Mouse (Mus musculus) naive thymus-derived CD4-positive, alpha-beta T cell, adult 2 months (primary cell): Measurements from ENCODE around the gene Nme7.

Source experiments
- DNase-seq: peaks from one replicate; pipeline ENCODE4 v3.0.0-alpha.2; 2011; ENCODE audit warnings: low read depth

Nme7 gene

DNA sequence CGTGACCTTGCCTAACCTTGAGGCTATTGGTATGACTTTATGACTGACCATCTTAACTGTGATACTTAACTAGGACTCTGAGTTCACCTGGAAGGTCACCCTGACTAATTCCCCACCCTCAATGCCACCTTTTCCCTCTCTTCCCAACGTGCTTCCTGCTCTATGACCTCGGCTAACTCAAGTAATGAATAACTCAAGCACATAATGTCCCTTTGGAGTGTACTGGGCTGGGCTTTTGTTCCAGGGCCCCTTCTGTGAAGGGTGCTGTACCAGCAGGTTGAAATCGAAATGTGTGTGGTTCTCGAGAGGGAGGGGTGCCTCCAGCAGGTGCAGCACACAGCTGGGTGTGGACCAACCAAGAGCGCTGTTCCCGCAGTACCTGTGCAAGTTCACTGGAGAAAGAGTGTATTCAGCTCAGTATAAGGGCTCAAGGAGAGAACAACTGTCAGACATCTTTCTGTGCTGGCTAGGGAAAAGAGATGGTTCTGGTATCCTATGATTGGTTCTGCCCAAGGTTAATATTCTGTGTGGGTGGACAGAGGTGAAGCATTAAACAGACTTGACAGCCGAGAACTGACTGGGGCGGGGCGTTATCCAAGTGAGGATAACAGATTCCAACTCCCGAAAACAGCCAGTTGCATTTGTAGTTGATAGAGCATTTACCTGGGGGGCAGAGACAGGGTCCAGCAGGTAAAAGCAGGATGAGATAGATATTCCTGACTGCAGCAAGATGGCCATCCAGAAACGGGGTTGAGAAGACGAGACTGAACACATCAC lies 157.2 kb downstream of the Nme7 start:
- no peak for DNase-seq

DNA sequence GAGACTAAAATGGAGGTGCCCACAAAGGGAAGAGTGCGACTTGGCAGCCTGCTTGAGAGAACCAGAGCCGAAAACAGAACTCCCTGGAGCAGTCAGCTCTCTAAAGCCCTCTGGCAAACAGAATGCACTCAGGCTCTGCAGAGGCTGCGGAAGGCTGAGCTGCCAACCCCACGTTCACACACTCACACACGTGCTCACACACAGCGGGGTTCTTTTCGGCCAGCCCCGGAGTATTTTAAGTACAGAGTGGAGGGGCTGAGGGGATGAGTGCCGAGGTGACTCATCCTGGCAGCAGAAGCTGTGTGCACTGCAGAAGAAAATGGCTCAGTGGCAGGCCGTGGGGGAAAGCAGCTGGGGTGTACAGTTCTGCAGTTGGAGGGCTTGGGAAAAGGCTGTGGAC lies 157.8 kb downstream of the Nme7 start:
- no peak for DNase-seq

DNA sequence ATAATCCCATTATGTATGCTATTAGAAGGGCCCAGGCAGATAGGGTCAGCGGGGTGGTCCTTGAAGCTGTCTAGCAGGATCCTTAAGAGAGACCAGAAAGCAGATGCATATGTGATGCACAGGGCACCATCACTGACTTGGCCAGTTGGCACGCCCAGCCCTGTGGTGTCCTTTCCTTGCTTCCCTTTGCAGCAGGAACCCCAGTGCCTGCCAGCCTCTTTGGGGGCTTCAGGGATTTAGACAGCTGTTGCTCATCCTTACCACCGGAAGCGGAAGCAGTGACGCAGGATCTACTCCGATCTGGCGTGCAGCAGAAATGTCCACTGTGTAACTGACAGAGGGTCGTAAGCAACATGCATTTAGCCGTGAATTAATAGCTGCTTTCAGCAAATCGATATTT lies 163.5 kb downstream of the Nme7 start:
- no peak for DNase-seq

DNA sequence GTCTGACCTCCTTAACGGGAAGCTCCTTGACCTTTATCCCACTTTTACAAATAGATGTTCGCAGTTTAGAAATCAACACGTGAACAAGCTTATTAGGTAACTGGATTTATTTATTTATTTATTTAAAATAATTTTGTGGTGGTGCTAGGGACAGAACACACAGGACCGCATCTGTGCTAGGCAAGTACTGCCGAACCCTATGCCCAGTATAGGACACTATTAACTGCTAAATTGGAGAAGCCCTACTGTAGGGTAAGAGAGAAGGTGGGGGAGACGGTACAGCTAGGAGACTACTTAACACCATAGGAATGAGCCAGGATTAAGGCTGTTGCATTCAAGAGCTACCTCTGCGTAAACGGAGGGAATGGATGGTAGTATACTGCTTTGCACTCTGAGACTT lies 164.4 kb downstream of the Nme7 start:
- no peak for DNase-seq

DNA sequence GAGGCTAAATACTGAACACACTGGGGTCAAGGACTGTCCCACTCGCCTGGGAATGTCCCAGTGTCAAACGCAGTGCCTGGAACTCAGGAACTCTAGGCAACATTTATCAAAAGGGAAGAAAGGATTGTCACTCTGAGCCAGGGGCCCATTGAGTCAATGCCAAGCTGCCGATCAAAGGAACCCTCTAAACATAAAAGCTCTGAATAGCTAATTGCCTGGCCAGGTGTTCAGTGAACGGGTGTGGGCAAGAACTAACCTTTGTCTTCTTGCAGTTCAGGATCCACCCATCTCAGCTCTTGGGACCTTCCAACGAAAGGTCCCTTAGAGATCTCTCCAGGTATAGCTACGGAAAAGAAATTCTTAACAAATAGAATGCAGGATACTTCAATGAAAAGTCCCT lies 167.1 kb downstream of the Nme7 start:
- DNase-seq = no peak

DNA sequence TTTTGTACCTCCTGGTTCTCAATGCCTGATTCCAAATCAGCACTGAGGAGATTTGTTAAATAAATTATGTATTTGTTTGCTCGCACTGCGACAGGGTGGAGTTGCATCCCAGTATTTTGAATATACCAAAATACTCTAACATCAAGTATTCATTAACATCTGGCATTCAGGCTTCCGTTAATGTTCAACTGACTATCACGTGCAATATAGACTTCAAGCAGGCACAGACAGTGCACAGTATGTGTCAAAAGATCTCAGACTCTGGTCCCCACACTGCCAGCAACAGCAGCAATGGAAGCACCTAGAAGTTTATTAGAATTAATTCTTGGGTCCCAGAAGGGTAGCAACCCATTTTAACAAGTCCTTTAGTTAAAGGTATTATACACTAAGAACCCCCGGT lies 167.7 kb downstream of the Nme7 start:
- no peak for DNase-seq

DNA sequence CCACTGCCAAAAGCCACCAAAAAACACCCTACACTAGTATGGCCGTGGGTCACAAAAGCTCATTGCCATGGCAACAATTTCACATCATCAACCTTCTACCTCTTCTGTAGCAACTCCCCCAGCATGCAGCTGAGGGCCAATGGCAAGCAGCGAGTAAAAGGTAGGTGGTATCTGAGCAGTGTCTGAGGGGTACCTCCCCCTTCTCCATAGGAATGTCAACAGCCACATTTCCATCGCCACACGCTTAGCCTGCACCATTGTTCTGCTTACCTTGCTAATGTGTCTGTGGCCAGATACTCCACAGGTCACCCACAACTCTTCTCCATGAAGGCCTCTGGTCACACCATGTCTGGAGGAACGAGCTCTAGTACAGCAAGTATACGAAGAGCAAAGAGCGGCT lies 169.5 kb downstream of the Nme7 start:
- no peak for DNase-seq

DNA sequence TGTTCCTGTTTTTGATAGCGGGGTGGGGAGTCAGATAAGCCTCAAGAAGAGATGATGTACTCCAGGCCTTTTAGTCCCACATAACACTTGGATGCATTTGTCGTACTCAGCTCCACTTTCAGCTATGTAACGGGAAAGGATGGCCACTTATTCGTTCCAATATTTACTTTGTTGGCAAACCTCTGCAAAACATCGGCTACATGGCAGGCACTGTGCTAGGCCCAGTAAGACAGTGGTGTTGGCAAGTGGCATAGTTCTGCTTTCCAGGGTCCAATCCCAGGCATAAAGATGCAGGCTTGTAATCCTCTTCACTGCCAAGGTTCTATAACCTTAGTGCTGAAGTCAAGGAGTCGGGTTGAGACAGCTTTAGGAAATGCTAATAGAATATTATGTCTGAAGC lies 170.4 kb downstream of the Nme7 start:
- no peak for DNase-seq

DNA sequence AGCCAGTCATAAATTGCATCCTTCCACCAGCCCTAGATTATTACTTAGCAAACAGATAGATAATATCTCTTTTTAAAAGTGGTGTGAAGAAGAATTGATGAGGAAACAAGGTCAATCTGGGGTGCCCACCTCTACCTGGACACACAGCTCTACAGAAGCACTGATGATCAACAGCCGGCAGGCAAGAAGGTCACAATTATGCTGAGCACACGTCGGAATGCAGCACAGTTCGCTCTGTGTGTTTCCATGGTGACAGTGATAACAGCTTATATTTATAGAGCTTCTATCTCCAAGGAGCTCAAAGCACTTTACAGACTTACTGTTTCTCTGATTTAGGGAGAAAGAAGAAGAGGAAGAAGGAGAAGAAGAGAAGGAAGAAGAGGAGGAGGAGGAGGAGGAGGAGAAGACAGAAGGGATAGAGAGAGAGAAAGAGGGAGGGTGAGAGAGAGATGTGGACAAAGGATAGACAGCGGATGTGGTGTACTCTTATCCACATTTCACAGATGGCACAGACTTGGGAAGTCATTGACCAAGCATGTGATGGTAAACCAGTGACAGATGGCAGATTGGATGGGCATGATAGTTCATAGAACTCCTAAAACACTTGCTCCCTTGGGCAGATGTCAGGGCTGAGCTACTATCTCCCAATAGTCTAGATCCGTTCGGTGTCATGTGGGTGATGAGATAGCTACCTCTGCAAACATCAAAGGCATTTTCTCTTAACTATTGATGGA lies 171.0 kb downstream of the Nme7 start:
- no peak for DNase-seq

DNA sequence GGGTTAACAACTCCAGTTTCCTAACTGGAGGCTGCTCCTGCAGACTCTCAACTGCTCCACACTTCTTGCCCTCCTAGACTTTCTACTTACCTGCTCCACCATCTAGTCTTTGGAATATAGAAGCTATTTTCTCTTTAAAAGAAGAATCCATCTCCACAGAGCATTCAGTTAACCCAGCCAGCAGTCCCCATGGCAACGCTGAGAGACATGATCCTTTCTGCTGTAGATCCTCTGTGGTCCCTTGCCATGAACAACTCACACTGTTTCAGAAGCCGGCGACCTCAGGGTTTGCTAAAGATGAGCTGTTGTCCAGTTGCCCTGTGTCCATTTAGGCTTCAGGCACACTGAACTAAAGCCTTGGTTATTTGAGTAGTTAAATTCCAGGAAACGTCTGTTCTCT lies 172.0 kb downstream of the Nme7 start:
- no peak for DNase-seq

DNA sequence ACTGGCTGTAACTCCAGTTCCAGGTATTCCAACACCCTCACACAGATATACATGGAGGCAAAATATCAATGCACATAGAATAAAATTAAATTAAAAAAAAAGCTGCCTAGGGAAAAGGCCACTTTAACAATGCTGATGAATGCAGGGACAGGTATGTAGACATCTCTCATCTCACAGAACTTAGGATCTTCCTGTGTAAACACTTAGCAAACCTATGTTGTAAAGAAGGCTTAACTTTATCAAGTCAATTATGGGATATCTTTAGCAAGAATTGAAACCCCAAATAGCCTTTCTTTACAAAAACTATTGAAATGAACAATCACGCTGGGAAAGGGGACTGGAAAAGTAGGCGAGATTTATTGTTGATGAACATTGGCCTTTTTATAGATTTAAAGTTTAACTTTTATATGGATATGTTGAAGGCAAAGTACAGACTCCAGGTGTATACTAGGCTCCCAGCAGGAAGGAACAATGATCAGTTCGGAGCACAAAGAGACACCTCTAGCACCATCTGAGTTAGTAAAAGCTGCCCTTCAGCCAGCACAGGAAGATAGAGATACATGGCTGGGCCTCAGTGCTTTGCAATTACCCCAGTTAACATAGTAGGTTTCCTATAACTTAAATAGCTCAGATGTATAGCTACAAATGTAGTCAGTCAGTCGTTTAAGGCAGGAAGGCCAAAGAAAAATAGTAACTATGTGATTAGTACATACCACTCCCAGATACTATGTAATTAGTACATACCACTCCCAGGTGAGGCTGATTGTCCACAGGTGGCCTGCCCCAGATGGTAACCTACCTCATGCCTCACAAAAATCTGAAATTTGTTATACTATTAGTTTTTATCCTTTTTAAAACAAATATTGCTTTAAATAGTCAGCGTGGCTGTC lies 177.1 kb downstream of the Nme7 start:
- no peak for DNase-seq

DNA sequence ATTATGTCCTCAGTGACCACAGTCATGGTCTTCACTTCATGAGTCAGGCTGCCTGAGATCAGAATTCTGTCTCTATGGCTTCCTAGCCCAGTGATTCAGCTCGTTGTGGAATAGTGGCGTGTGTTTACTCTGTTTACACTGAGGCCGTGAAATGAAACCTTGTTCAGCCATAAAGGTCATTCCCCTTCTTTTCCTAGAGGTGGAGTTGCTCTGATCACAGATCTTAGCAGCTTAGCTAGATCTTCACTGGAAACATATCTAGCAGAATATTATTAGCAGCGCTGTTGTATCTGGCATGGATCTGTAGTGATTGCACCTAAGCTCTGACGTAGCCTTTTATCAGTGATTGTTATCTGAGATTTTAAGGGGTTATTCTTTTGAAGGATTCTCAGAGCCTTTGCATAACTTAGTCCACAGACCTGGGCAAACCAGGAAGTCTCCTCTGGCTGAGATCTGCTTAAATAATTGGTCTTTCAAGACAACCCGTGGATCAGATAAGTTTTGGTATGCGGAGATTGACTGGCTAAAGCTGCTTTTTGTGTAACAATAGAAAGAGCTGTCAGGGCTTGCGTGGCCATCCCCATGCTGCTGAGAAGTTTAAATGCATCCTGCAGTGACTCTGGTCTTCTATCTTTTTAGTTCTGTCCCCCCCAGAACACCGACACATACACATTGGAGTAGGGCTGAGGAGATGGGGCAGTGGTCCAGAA lies 177.9 kb downstream of the Nme7 start:
- no peak for DNase-seq

DNA sequence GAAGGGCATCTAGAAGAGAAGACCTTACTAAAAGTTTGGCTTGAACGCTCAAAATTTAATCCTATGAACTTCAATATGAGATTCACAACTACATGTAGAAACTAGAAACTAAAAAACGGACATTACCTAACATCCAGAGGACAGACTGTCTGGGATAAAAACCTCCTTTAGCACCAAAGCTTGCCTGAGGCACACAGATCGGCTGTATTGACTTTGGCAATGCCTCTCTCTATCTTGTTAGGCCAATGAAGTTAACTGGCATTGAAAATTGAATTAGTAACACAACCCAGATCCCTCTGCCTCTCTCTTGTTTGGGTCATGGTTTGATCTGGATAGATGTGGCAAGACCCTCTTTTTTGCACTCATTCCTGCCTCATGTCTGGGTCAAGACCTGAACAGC lies 178.9 kb downstream of the Nme7 start:
- no peak for DNase-seq

DNA sequence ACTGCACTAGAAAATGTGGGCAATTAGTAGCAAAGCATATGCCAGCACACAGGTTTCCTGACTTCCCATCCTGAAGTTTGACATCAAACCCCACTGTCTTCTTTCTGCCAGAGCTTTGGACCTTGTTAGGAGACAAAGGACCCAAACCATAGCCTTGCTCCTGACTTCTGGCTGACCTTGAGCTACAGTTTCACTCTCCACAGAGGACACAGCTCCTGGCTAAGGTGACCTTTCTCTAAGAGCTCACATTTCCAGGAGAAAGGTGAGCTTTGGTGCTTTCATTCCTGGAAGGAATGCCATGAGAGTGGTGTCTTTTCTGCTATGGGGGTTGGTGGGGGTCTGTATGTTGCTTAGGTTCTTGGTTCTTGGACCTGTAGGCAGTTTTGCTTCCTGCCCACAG lies 179.8 kb downstream of the Nme7 start:
- DNase-seq = no peak
